Mouse (Mus musculus): ENCODE results near the gene Cdcp1. TPM values are rescaled to one million over a fixed set of nuclear protein-coding genes. Genes with fewer than 3 reads are reported as not detected.

The Cdcp1 gene
- total RNA-seq, 1 experiment, result 3.3 TPM

- H3K4me3 ChIP-seq (ENCODE audit: insufficient read depth in 1 of 2, low read depth in 1 of 2, low read length in 2 of 2, poor library complexity in 1 of 2, severe bottlenecking in 1 of 2), result no peak overlapping the region
- no peak for DNase-seq (ENCODE audit: low read depth, low spot score)
- H3K9me3 ChIP-seq (ENCODE audit: control insufficient read depth, insufficient read depth, low read depth, low read length), result no peaks in the 10 kb centered on the region
- no peak overlapping the region for H3K9ac ChIP-seq (ENCODE audit: insufficient read depth, low read depth, low read length, poor library complexity, severe bottlenecking)
- TF ChIP-seq ZNF384 (IDR thresholded peaks at IDR 0.05; ENCODE audit: low read depth, low read length) (no peak), HCFC1 (IDR thresholded peaks at IDR 0.05; ENCODE audit: borderline replicate concordance, insufficient read depth, low read length) (no peak), CHD2 (IDR thresholded peaks at IDR 0.05; ENCODE audit: low read depth, low read length) (no peak), ZC3H11A (IDR thresholded peaks at IDR 0.05; ENCODE audit: borderline replicate concordance, low read depth, low read length) (no peak), MAFK (IDR thresholded peaks at IDR 0.05; ENCODE audit: insufficient read depth, low read depth, low read length) (no peak)
- H3K4me1 ChIP-seq (ENCODE audit: control insufficient read depth in 2 of 2, insufficient read depth in 2 of 2, low read length in 2 of 2, poor library complexity in 1 of 2), result no peaks in the 10 kb centered on the region
- in situ Hi-C loops (cut with MboI; ENCODE audit: low sequenced_read_pairs in 2 of 2, unreplicated experiment in 2 of 2), result no loop called here
- no peak overlapping the region for H3K27ac ChIP-seq (ENCODE audit: insufficient read depth, low read depth, low read length, poor library complexity, severe bottlenecking)
- H3K36me3 ChIP-seq (ENCODE audit: control insufficient read depth, insufficient read depth, low read length, poor library complexity, severe bottlenecking), result no peaks in the 10 kb centered on the region
These were observed 42.1 kb downstream of the Cdcp1 start for GRCm38 (mm10) chr9:123173760-123174159.

- TF ChIP-seq MAFK (IDR thresholded peaks at IDR 0.05; ENCODE audit: insufficient read depth, low read depth, low read length), result no peak
- no peak for TF ChIP-seq HCFC1 (IDR thresholded peaks at IDR 0.05; ENCODE audit: borderline replicate concordance, insufficient read depth, low read length)
- no peak for TF ChIP-seq CHD2 (IDR thresholded peaks at IDR 0.05; ENCODE audit: low read depth, low read length)
- no peak for TF ChIP-seq ZC3H11A (IDR thresholded peaks at IDR 0.05; ENCODE audit: borderline replicate concordance, low read depth, low read length)
- TF ChIP-seq ZNF384 (IDR thresholded peaks at IDR 0.05; ENCODE audit: low read depth, low read length), result no peak
- H3K9me3 ChIP-seq (ENCODE audit: control insufficient read depth, insufficient read depth, low read depth, low read length), result no peaks in the 10 kb centered on the region
- H3K9ac ChIP-seq (ENCODE audit: insufficient read depth, low read depth, low read length, poor library complexity, severe bottlenecking), result no peak overlapping the region
- H3K27ac ChIP-seq (ENCODE audit: insufficient read depth, low read depth, low read length, poor library complexity, severe bottlenecking), result no peak overlapping the region
- H3K36me3 ChIP-seq (ENCODE audit: control insufficient read depth, insufficient read depth, low read length, poor library complexity, severe bottlenecking), result no peaks in the 10 kb centered on the region
- in situ Hi-C loops (cut with MboI; ENCODE audit: low sequenced_read_pairs in 2 of 2, unreplicated experiment in 2 of 2), result loop anchor here in 1 of 2 experiments (10.0 kb wide), 1 partner anchor 89 kb away; no protein-coding TSS in a partner anchor
- no peak for DNase-seq (ENCODE audit: low read depth, low spot score)
- H3K4me1 ChIP-seq (ENCODE audit: control insufficient read depth in 2 of 2, insufficient read depth in 2 of 2, low read length in 2 of 2, poor library complexity in 1 of 2), result no peaks in the 10 kb centered on the region; a peak in 1 of 4 replicates
- H3K4me3 ChIP-seq (ENCODE audit: insufficient read depth in 1 of 2, low read depth in 1 of 2, low read length in 2 of 2, poor library complexity in 1 of 2, severe bottlenecking in 1 of 2), result no peak overlapping the region
These were observed 49.9 kb downstream of the Cdcp1 start for GRCm38 (mm10) chr9:123165781-123166443.

GRCm38 (mm10) chr9:123162985-123163694 is 52.7 kb downstream of the Cdcp1 start:
- no peak for TF ChIP-seq CHD2 (IDR thresholded peaks at IDR 0.05; ENCODE audit: low read depth, low read length)
- no peak for TF ChIP-seq MAFK (IDR thresholded peaks at IDR 0.05; ENCODE audit: insufficient read depth, low read depth, low read length)
- no peak for TF ChIP-seq ZC3H11A (IDR thresholded peaks at IDR 0.05; ENCODE audit: borderline replicate concordance, low read depth, low read length)
- no peak for TF ChIP-seq ZNF384 (IDR thresholded peaks at IDR 0.05; ENCODE audit: low read depth, low read length)
- TF ChIP-seq HCFC1 (IDR thresholded peaks at IDR 0.05; ENCODE audit: borderline replicate concordance, insufficient read depth, low read length), result no peak
- Histone ChIP-seq H3K9ac (ENCODE audit: insufficient read depth, low read depth, low read length, poor library complexity, severe bottlenecking) (no peak overlapping the region), H3K4me1 (ENCODE audit: control insufficient read depth in 2 of 2, insufficient read depth in 2 of 2, low read length in 2 of 2, poor library complexity in 1 of 2) (no peaks in the 10 kb centered on the region; a peak in 1 of 4 replicates), H3K27ac (ENCODE audit: insufficient read depth, low read depth, low read length, poor library complexity, severe bottlenecking) (no peak overlapping the region), H3K36me3 (ENCODE audit: control insufficient read depth, insufficient read depth, low read length, poor library complexity, severe bottlenecking) (no peaks in the 10 kb centered on the region), H3K9me3 (ENCODE audit: control insufficient read depth, insufficient read depth, low read depth, low read length) (no peaks in the 10 kb centered on the region), H3K4me3 (ENCODE audit: insufficient read depth in 1 of 2, low read depth in 1 of 2, low read length in 2 of 2, poor library complexity in 1 of 2, severe bottlenecking in 1 of 2) (no peak overlapping the region)
- DNase-seq (ENCODE audit: low read depth, low spot score), result no peak
- in situ Hi-C loops (cut with MboI; ENCODE audit: low sequenced_read_pairs in 2 of 2, unreplicated experiment in 2 of 2), result loop anchor here (5.0 to 10.0 kb wide), 2 partner anchors 89 to 92 kb away; no protein-coding TSS in a partner anchor

- DNase-seq (ENCODE audit: low read depth, low spot score), result no peak
- no peak for TF ChIP-seq CHD2 (IDR thresholded peaks at IDR 0.05; ENCODE audit: low read depth, low read length)
- TF ChIP-seq ZC3H11A (IDR thresholded peaks at IDR 0.05; ENCODE audit: borderline replicate concordance, low read depth, low read length), result no peak
- no peak for TF ChIP-seq MAFK (IDR thresholded peaks at IDR 0.05; ENCODE audit: insufficient read depth, low read depth, low read length)
- no peak for TF ChIP-seq HCFC1 (IDR thresholded peaks at IDR 0.05; ENCODE audit: borderline replicate concordance, insufficient read depth, low read length)
- TF ChIP-seq ZNF384 (IDR thresholded peaks at IDR 0.05; ENCODE audit: low read depth, low read length), result no peak
- no peaks in the 10 kb centered on the region for H3K9me3 ChIP-seq (ENCODE audit: control insufficient read depth, insufficient read depth, low read depth, low read length)
- H3K9ac ChIP-seq (ENCODE audit: insufficient read depth, low read depth, low read length, poor library complexity, severe bottlenecking), result no peak overlapping the region
- H3K4me1 ChIP-seq (ENCODE audit: control insufficient read depth in 2 of 2, insufficient read depth in 2 of 2, low read length in 2 of 2, poor library complexity in 1 of 2), result no peaks in the 10 kb centered on the region; a peak in 1 of 4 replicates
- H3K4me3 ChIP-seq (ENCODE audit: insufficient read depth in 1 of 2, low read depth in 1 of 2, low read length in 2 of 2, poor library complexity in 1 of 2, severe bottlenecking in 1 of 2), result no peak overlapping the region
- no peak overlapping the region for H3K27ac ChIP-seq (ENCODE audit: insufficient read depth, low read depth, low read length, poor library complexity, severe bottlenecking)
- in situ Hi-C loops (cut with MboI; ENCODE audit: low sequenced_read_pairs in 2 of 2, unreplicated experiment in 2 of 2), result loop anchor here (5.0 to 10.0 kb wide), 2 partner anchors 91 to 93 kb away; no protein-coding TSS in a partner anchor
- no peaks in the 10 kb centered on the region for H3K36me3 ChIP-seq (ENCODE audit: control insufficient read depth, insufficient read depth, low read length, poor library complexity, severe bottlenecking)
These were observed 54.0 kb downstream of the Cdcp1 start for GRCm38 (mm10) chr9:123161792-123162191.
